In the genomic region with DNA sequence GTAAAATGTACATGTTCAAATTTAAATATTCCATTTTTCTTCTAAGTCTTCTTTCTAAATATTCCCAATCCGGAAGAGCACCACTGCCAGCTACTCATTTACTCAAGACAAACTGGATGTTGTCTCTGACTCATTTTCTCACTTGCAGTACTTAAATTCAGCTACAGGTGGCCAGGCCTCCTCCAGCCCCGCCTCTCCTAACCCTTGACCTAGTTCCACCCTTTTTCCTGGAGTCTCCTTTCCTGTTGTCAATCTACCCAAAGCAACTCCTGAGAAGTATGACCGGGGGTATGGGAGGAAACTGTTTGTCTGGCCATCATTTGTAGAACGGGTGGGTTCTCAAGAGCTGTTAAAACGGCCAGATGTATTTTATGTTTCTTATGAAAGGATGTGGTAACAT, we compare ENCODE assay signal across 19 mouse cellular contexts. TPM values are rescaled to one million over a fixed set of nuclear protein-coding genes. Genes with fewer than 3 reads are reported as not detected.
A peak's percentile ranks its signal among the peaks of the same experiment; 100 is the strongest.
DNase-seq lines count a peak whose midpoint lies in the region; ATAC-seq and TF ChIP-seq lines count a peak whose summit lies in the region.
"Had no signal": no experiment of that assay in that cellular context is flagged by ENCODE, and none has a peak within 500 bp of the region (broad histone marks: within the 10 kb centered on the region; RNA-seq: fewer than 3 reads in every experiment).

No protein-coding gene starts in this region.

- no peaks in the 10 kb centered on the region for H3K36me3 ChIP-seq in embryonic facial prominence, embryonic 10.5 days (replicated peaks)
- H3K36me3 ChIP-seq: embryonic facial prominence, embryonic 13.5 days; forebrain, embryonic 10.5 days; liver, embryonic 13.5 days had no signal

- intact Hi-C loops in left cerebral cortex, adult 2 months (cut with DNase I), result no loop called here
- intact Hi-C loops in left cerebral cortex, postnatal 4 days (cut with DNase I), result no loop called here

- no peaks in the 10 kb centered on the region for H3K9me3 ChIP-seq in embryonic facial prominence, embryonic 10.5 days
- H3K9me3 ChIP-seq: embryonic facial prominence, embryonic 13.5 days; forebrain, embryonic 10.5 days; liver, embryonic 13.5 days had no signal

- in situ Hi-C loops in Patski (cut with MboI; ENCODE audit: low pct_unique_long_range_greater_than_20kb), result no loop called here

- peaks cover 12% of the 10 kb centered on the region for H3K27me3 ChIP-seq in Patski
- H3K27me3 ChIP-seq in embryonic facial prominence, embryonic 10.5 days (replicated peaks; ENCODE audit: low read depth, poor library complexity, severe bottlenecking), result no peaks in the 10 kb centered on the region
- H3K27me3 ChIP-seq: embryonic facial prominence, embryonic 13.5 days had no signal

- CTCF ChIA-PET in Patski (lab: Charles Lee), result interaction anchor here (1.4 kb wide), 1 partner anchor 20 kb away, joined by 3 read pairs; no protein-coding TSS in a partner anchor

- no peak overlapping the region for H3K4me3 ChIP-seq in left cerebral cortex, adult 2 months
- no peak overlapping the region for H3K4me3 ChIP-seq in embryonic facial prominence, embryonic 10.5 days
- H3K4me3 ChIP-seq: embryonic facial prominence, embryonic 13.5 days; forebrain, embryonic 10.5 days; liver, embryonic 13.5 days; myocyte had no signal

- no peak overlapping the region for H3K27ac ChIP-seq in left cerebral cortex, adult 2 months
- H3K27ac ChIP-seq in embryonic facial prominence, embryonic 10.5 days (replicated peaks), result no peak overlapping the region
- H3K27ac ChIP-seq: embryonic facial prominence, embryonic 13.5 days; forebrain, embryonic 10.5 days; liver, embryonic 13.5 days had no signal

- POLR2A ChIA-PET in Patski (lab: Charles Lee), result interaction anchor here (1.1 kb wide), 1 partner anchor 10 kb away, joined by 3 read pairs; a partner anchor contains a TSS

- H3K4me1 ChIP-seq in embryonic facial prominence, embryonic 10.5 days, result peaks cover 7% of the 10 kb centered on the region
- H3K4me1 ChIP-seq: forebrain, embryonic 10.5 days; liver, embryonic 13.5 days had no signal

- peak; percentile 21; the same call in 1 of the 2 replicates for TF ChIP-seq CTCF in left cerebral cortex, adult 2 months (IDR thresholded peaks at IDR 0.05)
- no peak for TF ChIP-seq CTCF in Patski (IDR thresholded peaks at IDR 0.05)

- 58% methylated on average over 5 of the region's 5 CpGs for WGBS in embryonic facial prominence, embryonic 10.5 days

- DNase-seq in embryo, embryonic 10 days (ENCODE audit: low spot score), result peak; percentile 16
- no peak for DNase-seq in embryo, embryonic 9.5 days (ENCODE audit: extremely low spot score)
- no peak for DNase-seq in left cerebral cortex, adult 2 months (ENCODE audit: extremely low spot score in 1 of 2, low spot score in 2 of 2)
- DNase-seq in left cerebral cortex, postnatal 4 days, result no peak
- DNase-seq in Patski (ENCODE audit: low read depth, low spot score), result no peak
- no peak for DNase-seq in embryonic facial prominence, embryonic 10.5 days (ENCODE audit: low spot score)
- DNase-seq: adrenal gland, postnatal 10 days; cerebellum, adult 9-11 months; heart, postnatal 4 days; kidney, adult 11 months; liver, embryonic 13.5 days; thymus, adult 18-20 months had no signal

- peak; percentile 42 for ATAC-seq in Patski
- 0 out of 2 replicates have a peak, but pooled peaks have one; percentile 39 for ATAC-seq in megakaryocyte progenitor cell, adult 5-6 weeks (replicated peaks; ENCODE audit: poor library complexity)
- ATAC-seq in cerebellum, adult (ENCODE audit: insufficient number of reproducible peaks, low FRiP score, low TSS enrichment), result no peak

RNA-seq across cellular contexts. Expression of a gene that starts 9.7 kb away (rescaled TPM):
- total RNA-seq in left cerebral cortex, adult 2 months (2021), result 100 to 1,000 TPM; 122 to 130 TPM
- 10 to 100 TPM; 86.1 to 91.9 TPM for total RNA-seq in left cerebral cortex, postnatal 4 days (2021)
- 19.1 TPM for polyA plus RNA-seq in Patski (2021)
- total RNA-seq in megakaryocyte progenitor cell, adult 5-6 weeks (2015), result 15.1 and 17.5 TPM in 2 replicates
- total RNA-seq in megakaryocyte progenitor cell, adult 5-6 weeks (2017), result 12.4 and 14.4 TPM in 2 replicates
- 5.0 and 5.8 TPM in 2 replicates for polyA plus RNA-seq in embryonic facial prominence, embryonic 10.5 days (2016; fragmentation: Nextera tagmentation; extraction: Ambion mirVana)

RNA-seq across cellular contexts. Expression of a gene that starts 40.4 kb away (rescaled TPM):
- total RNA-seq in left cerebral cortex, adult 2 months (2021), result not detected
- not detected for total RNA-seq in left cerebral cortex, postnatal 4 days (2021)
- not detected for polyA plus RNA-seq in Patski (2021)
- total RNA-seq in megakaryocyte progenitor cell, adult 5-6 weeks (2015), result not detected in 2 replicates
- total RNA-seq in megakaryocyte progenitor cell, adult 5-6 weeks (2017), result not detected in 2 replicates
- 0.10 TPM in 1 of 2 replicates, not detected in the other for polyA plus RNA-seq in embryonic facial prominence, embryonic 10.5 days (2016; fragmentation: Nextera tagmentation; extraction: Ambion mirVana)
- total RNA-seq: adrenal gland, postnatal 10 days; heart, adult 8-10 months; heart, postnatal 4 days; left cerebral cortex, postnatal 14 days had no signal
- polyA plus RNA-seq: embryonic facial prominence, embryonic 13.5 days; forebrain, embryonic 10.5 days; liver, embryonic 13.5 days; myocyte had no signal

Comparison
In these comparisons a context has a peak if more than half of its experiments do, and no peak if none do; other contexts are left out.
1. RNA of a gene that starts 9.7 kb away (total RNA-seq): 122 to 130 TPM in left cerebral cortex, adult 2 months and 86.1 to 91.9 TPM in left cerebral cortex, postnatal 4 days; 12.4 to 17.5 TPM in megakaryocyte progenitor cell, adult 5-6 weeks; every median in the first group is over 4 times any median in the second.